Mouse (Mus musculus) bone marrow macrophage, adult 2 months (primary cell): ENCODE results near the gene Adap2.

ENCODE experiments used
- CTCF ChIP-seq: IDR thresholded peaks from 2 replicates; pipeline ENCODE4 v1.5.1; 2012; ENCODE audit warnings: low read depth, mild to moderate bottlenecking, low read length, moderate library complexity
- POLR2A ChIP-seq: IDR thresholded peaks from 2 replicates; pipeline ENCODE4 v1.6.1; 2012; ENCODE audit warnings: mild to moderate bottlenecking, low read depth, low read length, borderline replicate concordance

DNA sequence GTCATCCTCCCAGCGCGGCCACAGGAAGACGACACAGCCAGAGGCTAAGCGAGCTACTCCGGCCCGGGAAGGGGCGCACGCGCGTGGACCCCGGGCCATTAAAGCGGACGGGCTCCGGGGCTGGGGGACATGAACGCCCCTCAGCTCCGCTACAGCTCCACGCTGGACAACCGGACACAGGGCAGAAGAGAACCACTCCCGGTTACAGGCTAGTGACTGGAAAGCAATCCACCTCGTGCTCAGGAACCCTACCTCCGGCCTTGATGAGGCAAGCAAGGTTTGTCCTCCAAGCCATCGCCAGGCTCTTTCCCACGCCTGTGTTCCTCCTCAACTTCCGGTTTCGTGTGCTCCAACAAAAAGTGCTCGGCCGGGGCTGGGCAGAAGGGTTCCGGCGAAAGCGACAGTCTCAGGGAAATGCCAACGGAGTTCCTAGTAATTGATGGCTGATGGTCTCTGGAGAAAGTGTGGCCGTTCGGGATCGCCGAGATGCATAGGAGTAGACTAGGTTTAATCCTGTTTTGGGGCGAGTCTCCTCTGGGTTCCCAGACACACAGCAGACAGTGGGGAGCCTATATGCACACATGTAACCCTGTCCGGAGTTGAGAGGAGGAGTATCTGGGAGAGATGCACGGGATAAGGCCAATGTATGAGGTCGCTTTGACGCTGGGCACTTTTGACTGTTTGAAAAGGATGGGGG is 11.9 kb upstream of the Adap2 start, which contains the start of gene Tefm:
- no peak for TF ChIP-seq CTCF
- no peak for TF ChIP-seq POLR2A
